ENCODE assay signal across 16 mouse cellular contexts in the genomic region with DNA sequence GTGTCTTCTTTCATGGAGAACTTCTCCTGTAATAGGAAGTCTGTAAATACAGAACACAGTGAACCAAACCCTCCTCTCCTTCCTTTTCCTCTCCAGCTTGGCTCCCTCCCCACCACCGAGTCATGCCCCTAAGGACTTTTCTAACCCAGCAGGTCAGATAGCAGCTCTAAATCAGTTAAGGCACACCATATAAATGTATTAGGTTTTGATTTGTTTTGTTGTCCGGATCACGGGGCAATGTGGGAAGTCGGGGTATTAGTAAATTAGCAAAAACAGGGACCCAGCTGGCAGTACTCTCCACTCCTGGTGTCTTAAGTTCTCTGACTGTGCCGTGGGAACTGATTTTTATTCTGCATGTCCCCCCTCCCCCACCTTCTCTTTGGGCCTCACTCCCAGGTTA. TPM values are rescaled to one million over a fixed set of nuclear protein-coding genes. Genes with fewer than 3 reads are reported as not detected.
DNase-seq lines count a peak whose midpoint lies in the region; ATAC-seq and TF ChIP-seq lines count a peak whose summit lies in the region.
"Had no signal": no experiment of that assay in that cellular context is flagged by ENCODE, and none has a peak within 500 bp of the region (broad histone marks: within the 10 kb centered on the region; RNA-seq: fewer than 3 reads in every experiment).

No protein-coding gene starts in this region.

- H3K9ac ChIP-seq in heart, embryonic 12.5 days, result no peak overlapping the region
- H3K9ac ChIP-seq in heart, postnatal 0 days (replicated peaks; ENCODE audit: low read depth, low read length), result no peak overlapping the region
- H3K9ac ChIP-seq in kidney, embryonic 14.5 days (ENCODE audit: low read depth, low read length), result no peak overlapping the region
- H3K9ac ChIP-seq: embryonic facial prominence, embryonic 12.5 days; heart, embryonic 13.5 days; midbrain, embryonic 13.5 days; neural tube, embryonic 12.5 days had no signal

- H3K9me3 ChIP-seq in heart, embryonic 12.5 days (replicated peaks), result no peaks in the 10 kb centered on the region
- no peaks in the 10 kb centered on the region for H3K9me3 ChIP-seq in heart, postnatal 0 days (replicated peaks; ENCODE audit: control insufficient read depth, low read length)
- no peaks in the 10 kb centered on the region for H3K9me3 ChIP-seq in kidney, embryonic 14.5 days (ENCODE audit: control insufficient read depth, low read length)
- H3K9me3 ChIP-seq: embryonic facial prominence, embryonic 12.5 days; heart, embryonic 13.5 days; midbrain, embryonic 13.5 days; neural tube, embryonic 12.5 days had no signal

- WGBS in heart, embryonic 12.5 days, result 50% methylated on average over 5 of the region's 5 CpGs
- WGBS in heart, postnatal 0 days, result 48% methylated on average over 5 of the region's 5 CpGs
- 9% methylated on average over 5 of the region's 5 CpGs for WGBS in kidney, embryonic 14.5 days
- 25% methylated on average over 5 of the region's 5 CpGs for WGBS in small intestine, adult 2 months

- peaks cover 14% of the 10 kb centered on the region for H3K4me1 ChIP-seq in heart, embryonic 12.5 days (replicated peaks)
- no peaks in the 10 kb centered on the region for H3K4me1 ChIP-seq in heart, postnatal 0 days (ENCODE audit: control insufficient read depth, insufficient read depth)
- H3K4me1 ChIP-seq in kidney, embryonic 14.5 days (ENCODE audit: control insufficient read depth, insufficient read depth, low read length), result peaks cover 20% of the 10 kb centered on the region; the same call in 1 of the 2 replicates
- peaks cover 19% of the 10 kb centered on the region; the same call in 1 of the 2 replicates for H3K4me1 ChIP-seq in small intestine, adult 2 months (ENCODE audit: control insufficient read depth, insufficient read depth, insufficient read length, low read length)

- no peaks in the 10 kb centered on the region for H3K36me3 ChIP-seq in heart, embryonic 12.5 days
- H3K36me3 ChIP-seq in heart, postnatal 0 days (replicated peaks; ENCODE audit: control insufficient read depth, insufficient read depth, low read length), result no peaks in the 10 kb centered on the region
- no peaks in the 10 kb centered on the region for H3K36me3 ChIP-seq in kidney, embryonic 14.5 days (ENCODE audit: control insufficient read depth, insufficient read depth, low read length)
- no peaks in the 10 kb centered on the region for H3K36me3 ChIP-seq in small intestine, adult 2 months (ENCODE audit: control insufficient read depth, insufficient read depth, low read length)
- H3K36me3 ChIP-seq: embryonic facial prominence, embryonic 12.5 days; heart, embryonic 13.5 days; midbrain, embryonic 13.5 days; neural tube, embryonic 12.5 days had no signal

- no peak for TF ChIP-seq EP300 in heart, postnatal 0 days (IDR thresholded peaks at IDR 0.05; ENCODE audit: low read depth)

- H3K4me3 ChIP-seq in heart, embryonic 12.5 days, result no peak overlapping the region
- no peak overlapping the region for H3K4me3 ChIP-seq in heart, postnatal 0 days (ENCODE audit: low read depth, low read length)
- no peak overlapping the region for H3K4me3 ChIP-seq in kidney, embryonic 14.5 days (ENCODE audit: low read length)
- no peak overlapping the region for H3K4me3 ChIP-seq in small intestine, adult 2 months (ENCODE audit: low read depth, low read length)
- H3K4me3 ChIP-seq: embryonic facial prominence, embryonic 12.5 days; heart, embryonic 13.5 days; midbrain, embryonic 13.5 days; neural tube, embryonic 12.5 days had no signal

- no peak overlapping the region for H3K27ac ChIP-seq in heart, embryonic 12.5 days (ENCODE audit: poor library complexity, severe bottlenecking)
- H3K27ac ChIP-seq in heart, postnatal 0 days (ENCODE audit: low read depth), result peak overlapping the region; percentile 15; the same call in 1 of the 2 replicates
- no peak overlapping the region for H3K27ac ChIP-seq in kidney, embryonic 14.5 days (ENCODE audit: low read depth, low read length)
- peak overlapping the region; percentile 81 for H3K27ac ChIP-seq in small intestine, adult 2 months (ENCODE audit: insufficient read depth, low read depth, low read length)
- H3K27ac ChIP-seq: heart, embryonic 13.5 days; hindbrain, postnatal 0 days; midbrain, embryonic 13.5 days; neural tube, embryonic 12.5 days had no signal

- ATAC-seq in heart, embryonic 12.5 days (ENCODE audit: insufficient number of reproducible peaks, low FRiP score), result no peak
- ATAC-seq in heart, postnatal 0 days (ENCODE audit: insufficient read depth, low read depth), result no peak
- ATAC-seq in kidney, embryonic 14.5 days (ENCODE audit: low FRiP score, low TSS enrichment), result peak; percentile 69
- ATAC-seq: forebrain, embryonic 14.5 days; hindbrain, postnatal 0 days; midbrain, embryonic 13.5 days had no signal

- TF ChIP-seq POLR2A in small intestine, adult 2 months (IDR thresholded peaks at IDR 0.05; ENCODE audit: low read depth, low read length), result no peak

- no peak overlapping the region for H3K4me2 ChIP-seq in heart, embryonic 12.5 days
- no peak overlapping the region for H3K4me2 ChIP-seq in heart, postnatal 0 days (ENCODE audit: low read depth, low read length)
- H3K4me2 ChIP-seq in kidney, embryonic 14.5 days (replicated peaks; ENCODE audit: low read depth, low read length), result no peak overlapping the region
- H3K4me2 ChIP-seq: embryonic facial prominence, embryonic 12.5 days; heart, embryonic 13.5 days; midbrain, embryonic 13.5 days; neural tube, embryonic 12.5 days had no signal

- peaks cover 50% of the 10 kb centered on the region for H3K27me3 ChIP-seq in heart, embryonic 12.5 days (replicated peaks)
- peaks cover 19% of the 10 kb centered on the region; the same call in 1 of the 2 replicates for H3K27me3 ChIP-seq in heart, postnatal 0 days (ENCODE audit: control insufficient read depth, insufficient read depth, low read length)
- H3K27me3 ChIP-seq in kidney, embryonic 14.5 days (ENCODE audit: control insufficient read depth, insufficient read depth, low read length), result no peaks in the 10 kb centered on the region
- no peaks in the 10 kb centered on the region for H3K27me3 ChIP-seq in small intestine, adult 2 months (ENCODE audit: control insufficient read depth, insufficient read depth, low read length)
- H3K27me3 ChIP-seq: embryonic facial prominence, embryonic 12.5 days; midbrain, embryonic 13.5 days; neural tube, embryonic 12.5 days had no signal

- DNase-seq in heart, adult 8-10 months (ENCODE audit: low spot score), result peak; percentile 58
- DNase-seq in heart, postnatal 0 days (ENCODE audit: low spot score), result peak; percentile 12
- no peak for DNase-seq in urinary bladder, postnatal 36 days (ENCODE audit: low spot score in 2 of 2)
- no peak for DNase-seq in right cerebral cortex, postnatal 4 days
- DNase-seq: cerebellum, adult 8-10 months; layer of hippocampus, postnatal 36 days; thymus, postnatal 4 days had no signal

- TF ChIP-seq CTCF in heart, postnatal 0 days (IDR thresholded peaks at IDR 0.05; ENCODE audit: low read depth), result no peak
- TF ChIP-seq CTCF in small intestine, adult 2 months (IDR thresholded peaks at IDR 0.05; ENCODE audit: extremely low read depth, insufficient read length, insufficient replicate concordance, low read depth, low read length), result no peak

RNA-seq across cellular contexts. Expression of gene Tes, which starts 14.4 kb away (rescaled TPM):
- 1 to 10 TPM; 2.2 to 3.0 (median 2.6) TPM for total RNA-seq in heart, adult 8-10 months (2022)
- polyA plus RNA-seq in heart, embryonic 12.5 days (2016; fragmentation: Nextera tagmentation; extraction: Ambion mirVana), result 10.2 and 13.6 TPM in 2 replicates
- total RNA-seq in heart, postnatal 0 days (2014; rRNA removed; ENCODE audit: low replicate concordance), result 13.8 and 17.9 TPM in 2 replicates
- 5.5 and 6.0 TPM in 2 replicates for polyA plus RNA-seq in heart, postnatal 0 days (2015; fragmentation: Nextera tagmentation; extraction: Ambion mirVana)
- 91.3 and 92.2 TPM in 2 replicates for polyA plus RNA-seq in kidney, embryonic 14.5 days (2014; fragmentation: Nextera tagmentation; extraction: Ambion mirVana)
- polyA plus RNA-seq in small intestine, adult 2 months (2012; rRNA removed), result 39.8 and 107 TPM in 2 replicates

Comparison
In these comparisons a context has a peak if more than half of its experiments do, and no peak if none do; other contexts are left out.
1. H3K27ac ChIP-seq: peak in heart, postnatal 0 days (single experiment) and small intestine, adult 2 months (single experiment); none in heart, embryonic 12.5 days (single experiment) and kidney, embryonic 14.5 days (single experiment).
2. DNase-seq: peak in heart, adult 8-10 months (single experiment) and heart, postnatal 0 days (single experiment); none in urinary bladder, postnatal 36 days (0 of 2) and right cerebral cortex, postnatal 4 days (single experiment).